Mouse (Mus musculus) heart, embryonic 15.5 days (tissue): Measurements from ENCODE around the gene Adam19. TPM values are rescaled to one million over a fixed set of nuclear protein-coding genes. Genes with fewer than 3 reads are reported as not detected.

Source experiments
- ATAC-seq: fragments of 200-750 bp; cut with Nextera tagmentation; replicated peaks from 2 replicates; pipeline ENCODE4 v1.8.0; 2017; ENCODE audit warnings: low read depth, moderate TSS enrichment; ENCODE audit not compliant: insufficient number of reproducible peaks, insufficient read depth, low FRiP score
- H3K27ac ChIP-seq: fragments of 300-500 bp; sonication (generic); 2 replicates; pipeline ENCODE4 v1.5.1; 2015; ENCODE audit warnings: mild to moderate bottlenecking, inconsistent platforms
- H3K27me3 ChIP-seq: fragments of 300-500 bp; sonication (generic); 2 replicates; pipeline ENCODE4 v1.6.1; 2015; ENCODE audit warnings: inconsistent platforms
- H3K36me3 ChIP-seq: fragments of 300-500 bp; sonication (generic); 2 replicates; pipeline ENCODE4 v1.6.1; 2015; ENCODE audit warnings: mild to moderate bottlenecking, inconsistent platforms
- H3K4me1 ChIP-seq: fragments of 300-500 bp; sonication (generic); replicated peaks from 2 replicates; pipeline ENCODE4 v1.6.1; 2015; ENCODE audit warnings: inconsistent platforms
- H3K4me2 ChIP-seq: fragments of 300-500 bp; sonication (generic); 2 replicates; pipeline ENCODE4 v1.6.1; 2015; ENCODE audit warnings: inconsistent platforms, mild to moderate bottlenecking, moderate library complexity
- H3K4me3 ChIP-seq: fragments of 300-500 bp; sonication (generic); 2 replicates; pipeline ENCODE4 v1.5.1; 2015; ENCODE audit warnings: mild to moderate bottlenecking, inconsistent platforms
- H3K9ac ChIP-seq: fragments of 300-500 bp; sonication (generic); 2 replicates; pipeline ENCODE4 v1.6.1; 2015; ENCODE audit warnings: mild to moderate bottlenecking, inconsistent platforms
- H3K9me3 ChIP-seq: fragments of 300-500 bp; sonication (generic); replicated peaks from 2 replicates; pipeline ENCODE4 v1.6.1; 2016; ENCODE audit warnings: inconsistent platforms
- WGBS: fragments of 180-500 bp; shearing (Covaris S2); methylation state at CpG from one replicate; pipeline ENCODE4 v1.1.7; 2015; ENCODE audit warnings: mixed read lengths; 5-methylcytosine and 5-hydroxymethylcytosine counted together
- polyA plus RNA-seq: library from polyadenylated mRNA; unstranded; fragments of >200 nt; fragmentation: Nextera tagmentation; extraction: Ambion mirVana; gene quantifications from 2 replicates; pipeline ENCODE4 v1.2.1, GENCODE M21; 2015

The Adam19 gene
- polyA plus RNA-seq, 1 experiment from 2014 or later = 19.6 TPM

GRCm38 (mm10) chr11:46054911-46055895, 589 bp upstream of the Adam19 start:
- Histone ChIP-seq H3K9me3 (no peaks in the 10 kb centered on the region), H3K4me1 (peaks cover 26% of the 10 kb centered on the region), H3K36me3 (no peaks in the 10 kb centered on the region), H3K9ac (peak overlapping the region; percentile 93), H3K4me3 (peak overlapping the region; percentile 92), H3K27me3 (no peaks in the 10 kb centered on the region), H3K27ac (peak overlapping the region; percentile 96), H3K4me2 (peak overlapping the region; percentile 68)
- 0 out of 2 replicates have a peak, but pooled peaks have one; percentile 14 for ATAC-seq
- 18% methylated on average over 13 of the region's 13 CpGs for WGBS

- H3K4me2 ChIP-seq = peak overlapping the region; percentile 68
- under 1% methylated on average over 25 of the region's 25 CpGs for WGBS
- ATAC-seq = 0 out of 2 replicates have a peak, but pooled peaks have one; percentile 8
- peaks cover 5% of the 10 kb centered on the region; the same call in 1 of the 2 replicates for H3K36me3 ChIP-seq
- H3K9me3 ChIP-seq = no peaks in the 10 kb centered on the region
- H3K4me1 ChIP-seq = peaks cover 34% of the 10 kb centered on the region
- H3K9ac ChIP-seq = peak overlapping the region; percentile 93
- peak overlapping the region; percentile 92 for H3K4me3 ChIP-seq
- no peaks in the 10 kb centered on the region for H3K27me3 ChIP-seq
- H3K27ac ChIP-seq = peak overlapping the region; percentile 96
These were observed 1.1 kb downstream of the Adam19 start for GRCm38 (mm10) chr11:46056770-46057411.

- H3K27ac ChIP-seq = peak overlapping the region; percentile 96
- peak overlapping the region; percentile 68 for H3K4me2 ChIP-seq
- no peaks in the 10 kb centered on the region for H3K27me3 ChIP-seq
- H3K4me1 ChIP-seq = peaks cover 44% of the 10 kb centered on the region
- peak overlapping the region; percentile 93 for H3K9ac ChIP-seq
- no peaks in the 10 kb centered on the region for H3K9me3 ChIP-seq
- no peak for ATAC-seq
- peaks cover 5% of the 10 kb centered on the region; the same call in 1 of the 2 replicates for H3K36me3 ChIP-seq
- H3K4me3 ChIP-seq = peak overlapping the region; percentile 92
- 21% methylated on average over 9 of the region's 9 CpGs for WGBS
These were observed 2.2 kb downstream of the Adam19 start for GRCm38 (mm10) chr11:46058011-46058410.

- WGBS = 88% methylated on average over 4 of the region's 4 CpGs
- Histone ChIP-seq H3K4me2 (peak overlapping the region; percentile 68; the same call in 1 of the 2 replicates), H3K27me3 (no peaks in the 10 kb centered on the region), H3K4me3 (no peak overlapping the region), H3K27ac (no peak overlapping the region), H3K36me3 (peaks cover 5% of the 10 kb centered on the region; the same call in 1 of the 2 replicates), H3K9ac (no peak overlapping the region), H3K9me3 (no peaks in the 10 kb centered on the region), H3K4me1 (peaks cover 53% of the 10 kb centered on the region)
- ATAC-seq = no peak
These were observed 3.1 kb downstream of the Adam19 start for GRCm38 (mm10) chr11:46058916-46059315.

GRCm38 (mm10) chr11:46059887-46060650, 4.3 kb downstream of the Adam19 start:
- Histone ChIP-seq H3K4me1 (peaks cover 55% of the 10 kb centered on the region), H3K9ac (no peak overlapping the region), H3K4me2 (no peak overlapping the region)

GRCm38 (mm10) chr11:46060651-46061020, 4.8 kb downstream of the Adam19 start:
- Histone ChIP-seq H3K36me3 (peaks cover 5% of the 10 kb centered on the region; the same call in 1 of the 2 replicates), H3K4me2 (no peak overlapping the region), H3K27ac (no peak overlapping the region), H3K4me1 (peaks cover 55% of the 10 kb centered on the region), H3K27me3 (no peaks in the 10 kb centered on the region), H3K9me3 (no peaks in the 10 kb centered on the region), H3K4me3 (no peak overlapping the region), H3K9ac (no peak overlapping the region)
- WGBS = 54% methylated on average over 5 of the region's 5 CpGs
- ATAC-seq = no peak

More at GRCm38 (mm10) chr11:46059887-46060650, 4.3 kb downstream of the Adam19 start:
- no peak for ATAC-seq
- Histone ChIP-seq H3K27ac (no peak overlapping the region), H3K9me3 (no peaks in the 10 kb centered on the region), H3K27me3 (no peaks in the 10 kb centered on the region), H3K4me3 (no peak overlapping the region), H3K36me3 (peaks cover 5% of the 10 kb centered on the region; the same call in 1 of the 2 replicates)
- WGBS = 59% methylated on average over 8 of the region's 8 CpGs

GRCm38 (mm10) chr11:46061776-46062445, 6.1 kb downstream of the Adam19 start:
- 50% methylated on average over 6 of the region's 6 CpGs for WGBS
- H3K9ac ChIP-seq = no peak overlapping the region
- H3K27ac ChIP-seq = peak overlapping the region; percentile 93
- H3K4me3 ChIP-seq = no peak overlapping the region
- no peaks in the 10 kb centered on the region for H3K27me3 ChIP-seq
- peaks cover 66% of the 10 kb centered on the region for H3K4me1 ChIP-seq
- ATAC-seq = no peak
- H3K9me3 ChIP-seq = no peaks in the 10 kb centered on the region
- peaks cover 7% of the 10 kb centered on the region; the same call in 1 of the 2 replicates for H3K36me3 ChIP-seq
- no peak overlapping the region for H3K4me2 ChIP-seq

- Histone ChIP-seq H3K36me3 (peaks cover 7% of the 10 kb centered on the region; the same call in 1 of the 2 replicates), H3K4me3 (no peak overlapping the region), H3K9me3 (no peaks in the 10 kb centered on the region), H3K4me1 (peaks cover 72% of the 10 kb centered on the region), H3K4me2 (peak overlapping the region; percentile 28), H3K9ac (no peak overlapping the region), H3K27ac (peak overlapping the region; percentile 93), H3K27me3 (no peaks in the 10 kb centered on the region)
- no peak for ATAC-seq
- 55% methylated on average over 4 of the region's 4 CpGs for WGBS
These were observed 6.8 kb downstream of the Adam19 start for GRCm38 (mm10) chr11:46062569-46062968.

- Histone ChIP-seq H3K27me3 (no peaks in the 10 kb centered on the region), H3K4me1 (peaks cover 74% of the 10 kb centered on the region), H3K27ac (peak overlapping the region; percentile 93), H3K36me3 (peaks cover 7% of the 10 kb centered on the region; the same call in 1 of the 2 replicates), H3K9ac (0 out of 2 replicates have a peak overlapping the region, but pooled peaks have one; percentile 6), H3K4me3 (no peak overlapping the region), H3K4me2 (peak overlapping the region; percentile 28), H3K9me3 (no peaks in the 10 kb centered on the region)
- WGBS = 28% methylated on average over 9 of the region's 9 CpGs
- no peak for ATAC-seq
These were observed 7.4 kb downstream of the Adam19 start for GRCm38 (mm10) chr11:46062993-46063731.

GRCm38 (mm10) chr11:46064767-46065166, 9.0 kb downstream of the Adam19 start:
- Histone ChIP-seq H3K4me1 (peaks cover 80% of the 10 kb centered on the region), H3K9me3 (no peaks in the 10 kb centered on the region), H3K27me3 (no peaks in the 10 kb centered on the region), H3K9ac (no peak overlapping the region), H3K27ac (peak overlapping the region; percentile 93), H3K4me3 (no peak overlapping the region), H3K4me2 (peak overlapping the region; percentile 33; the same call in 1 of the 2 replicates), H3K36me3 (peaks cover 7% of the 10 kb centered on the region; the same call in 1 of the 2 replicates)
- WGBS = 29% methylated on average over 8 of the region's 8 CpGs
- ATAC-seq = no peak
